Mouse (Mus musculus): Measurements from ENCODE around the gene Nmi. TPM values are rescaled to one million over a fixed set of nuclear protein-coding genes. Genes with fewer than 3 reads are reported as not detected.

Gene Nmi
- polyA plus RNA-seq, 1 experiment from 2014 or later = 19.3 TPM

DNA sequence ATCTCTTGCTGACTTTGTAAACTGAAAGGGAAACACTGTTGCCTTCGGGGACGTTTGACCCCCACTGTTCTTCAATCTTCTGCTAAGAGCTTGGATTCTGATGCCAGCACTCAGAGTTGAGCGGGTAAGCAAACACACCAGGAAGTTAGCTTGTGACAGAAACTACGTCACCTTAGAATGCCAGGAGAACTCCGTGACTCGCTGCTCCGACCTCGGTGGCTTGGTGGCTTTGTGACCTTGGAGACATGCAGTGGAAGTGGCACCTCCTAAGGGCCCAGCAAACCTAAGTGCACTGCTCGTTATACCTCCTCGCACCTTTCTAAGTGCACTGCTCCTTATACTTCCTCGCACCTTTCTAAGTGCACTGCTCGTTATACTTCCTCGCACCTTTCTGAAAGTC, 9.0 kb upstream of the Nmi start:
- no peak overlapping the region for H3K4me3 ChIP-seq (replicated peaks)
- no peaks in the 10 kb centered on the region for H3K27me3 ChIP-seq (replicated peaks)
- ATAC-seq (ENCODE audit: insufficient read depth, low FRiP score, low read depth) = no peak
- 67% methylated on average over 13 of the region's 13 CpGs for WGBS
- no peaks in the 10 kb centered on the region for H3K4me1 ChIP-seq
- no peaks in the 10 kb centered on the region for H3K9me3 ChIP-seq
- peak overlapping the region; percentile 37 for H3K4me2 ChIP-seq
- H3K27ac ChIP-seq = no peak overlapping the region
- H3K36me3 ChIP-seq = no peaks in the 10 kb centered on the region
- no peak overlapping the region for H3K9ac ChIP-seq

DNA sequence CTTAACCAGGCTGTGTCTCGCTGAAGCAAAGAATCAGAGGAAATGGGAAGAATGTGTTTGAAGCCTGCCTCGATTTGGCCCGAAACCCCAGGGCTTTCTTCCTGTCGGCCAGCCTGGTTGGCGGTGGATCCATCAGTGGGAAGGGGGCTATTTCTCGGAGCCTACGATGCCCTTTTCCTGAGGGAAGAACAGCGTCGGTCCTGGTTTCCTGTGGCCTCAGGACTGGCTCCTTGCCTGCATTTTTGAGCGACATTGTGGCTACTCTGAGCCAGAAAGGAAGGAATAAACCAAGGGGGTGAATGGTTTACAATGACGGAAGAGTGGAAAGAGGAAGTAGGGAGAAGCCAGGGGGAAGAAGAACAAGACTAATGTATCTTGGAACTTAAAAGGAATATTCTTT, 8.3 kb upstream of the Nmi start:
- no peaks in the 10 kb centered on the region for H3K36me3 ChIP-seq
- no peak overlapping the region for H3K4me3 ChIP-seq (replicated peaks)
- H3K9me3 ChIP-seq = no peaks in the 10 kb centered on the region
- ATAC-seq (ENCODE audit: insufficient read depth, low FRiP score, low read depth) = no peak
- H3K4me1 ChIP-seq = no peaks in the 10 kb centered on the region
- H3K27ac ChIP-seq = peak overlapping the region; percentile 6; the same call in 1 of the 2 replicates
- H3K9ac ChIP-seq = no peak overlapping the region
- no peaks in the 10 kb centered on the region for H3K27me3 ChIP-seq (replicated peaks)
- 45% methylated on average over 11 of the region's 11 CpGs for WGBS
- H3K4me2 ChIP-seq = peak overlapping the region; percentile 37

- peak; percentile 86 for ATAC-seq (ENCODE audit: insufficient read depth, low FRiP score, low read depth)
- H3K9me3 ChIP-seq = no peaks in the 10 kb centered on the region
- peak overlapping the region; percentile 91 for H3K27ac ChIP-seq
- peaks cover 3% of the 10 kb centered on the region; the same call in 1 of the 2 replicates for H3K4me1 ChIP-seq
- 2% methylated on average over 40 of the region's 40 CpGs for WGBS
- H3K4me2 ChIP-seq = peak overlapping the region; percentile 64
- no peaks in the 10 kb centered on the region for H3K27me3 ChIP-seq (replicated peaks)
- no peaks in the 10 kb centered on the region for H3K36me3 ChIP-seq
- H3K9ac ChIP-seq = peak overlapping the region; percentile 54
- H3K4me3 ChIP-seq (replicated peaks) = peak overlapping the region; percentile 77
Measured at GRCm38 (mm10) chr2:51972641-51973409, 469 bp downstream of the Nmi start.

GRCm38 (mm10) chr2:51972142-51972541, 1.2 kb downstream of the Nmi start:
- Histone ChIP-seq H3K4me3 (replicated peaks) (peak overlapping the region; percentile 77), H3K4me1 (peaks cover 3% of the 10 kb centered on the region; the same call in 1 of the 2 replicates), H3K9me3 (no peaks in the 10 kb centered on the region), H3K27me3 (replicated peaks) (no peaks in the 10 kb centered on the region), H3K4me2 (peak overlapping the region; percentile 64), H3K9ac (no peak overlapping the region), H3K27ac (peak overlapping the region; percentile 91; the same call in 1 of the 2 replicates), H3K36me3 (no peaks in the 10 kb centered on the region)
- ATAC-seq (ENCODE audit: insufficient read depth, low FRiP score, low read depth) = peak; percentile 59
- WGBS = 52% methylated on average over 5 of the region's 5 CpGs

GRCm38 (mm10) chr2:51970897-51971296, 2.4 kb downstream of the Nmi start:
- 94% methylated on average over 4 of the region's 4 CpGs for WGBS
- H3K27ac ChIP-seq = no peak overlapping the region
- no peaks in the 10 kb centered on the region for H3K36me3 ChIP-seq
- no peak overlapping the region for H3K9ac ChIP-seq
- no peak for ATAC-seq (ENCODE audit: insufficient read depth, low FRiP score, low read depth)
- H3K9me3 ChIP-seq = no peaks in the 10 kb centered on the region
- H3K4me1 ChIP-seq = peaks cover 3% of the 10 kb centered on the region; the same call in 1 of the 2 replicates
- no peaks in the 10 kb centered on the region for H3K27me3 ChIP-seq (replicated peaks)
- no peak overlapping the region for H3K4me3 ChIP-seq (replicated peaks)
- no peak overlapping the region for H3K4me2 ChIP-seq

- Histone ChIP-seq H3K4me1 (no peaks in the 10 kb centered on the region), H3K36me3 (no peaks in the 10 kb centered on the region), H3K27me3 (replicated peaks) (no peaks in the 10 kb centered on the region), H3K9ac (no peak overlapping the region), H3K4me3 (replicated peaks) (no peak overlapping the region), H3K27ac (no peak overlapping the region), H3K4me2 (no peak overlapping the region), H3K9me3 (no peaks in the 10 kb centered on the region)
- 68% methylated on average over 3 of the region's 3 CpGs for WGBS
- no peak for ATAC-seq (ENCODE audit: insufficient read depth, low FRiP score, low read depth)
Measured at GRCm38 (mm10) chr2:51967288-51967687, 6.0 kb downstream of the Nmi start.

DNA sequence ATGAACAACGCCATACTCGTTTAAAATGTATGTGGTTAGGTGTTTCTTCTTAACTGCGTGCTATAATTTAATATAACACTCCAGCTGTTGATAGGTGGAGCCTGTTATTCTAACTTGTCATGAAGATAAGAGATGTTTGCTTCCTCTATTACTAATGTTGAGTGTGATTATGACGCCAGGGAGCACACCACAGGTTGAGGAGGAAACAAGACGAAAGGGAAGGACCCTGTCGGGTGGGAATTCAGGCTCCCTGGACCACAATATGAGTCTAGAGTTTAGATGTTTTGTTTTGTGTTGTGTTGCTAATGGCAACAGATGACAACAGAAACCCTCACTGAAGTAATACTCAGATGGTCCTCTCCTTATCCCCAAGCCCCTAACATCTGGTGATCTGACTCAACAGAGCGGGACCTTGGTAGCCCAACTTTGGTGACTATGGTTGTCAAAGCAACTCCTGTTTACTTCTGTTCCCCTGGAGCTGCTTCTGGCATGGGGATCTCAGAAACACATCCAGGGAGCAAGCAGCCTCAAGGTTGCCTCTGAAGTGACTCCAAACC, 19.6 kb downstream of the Nmi start:
- H3K27me3 ChIP-seq (replicated peaks) = no peaks in the 10 kb centered on the region
- H3K9ac ChIP-seq = no peak overlapping the region
- no peaks in the 10 kb centered on the region for H3K36me3 ChIP-seq
- H3K4me3 ChIP-seq (replicated peaks) = no peak overlapping the region
- H3K4me2 ChIP-seq = no peak overlapping the region
- H3K9me3 ChIP-seq = no peaks in the 10 kb centered on the region
- H3K4me1 ChIP-seq = no peaks in the 10 kb centered on the region
- no peak overlapping the region for H3K27ac ChIP-seq
- WGBS = 78% methylated on average over 7 of the region's 7 CpGs
- no peak for ATAC-seq (ENCODE audit: insufficient read depth, low FRiP score, low read depth)

DNA sequence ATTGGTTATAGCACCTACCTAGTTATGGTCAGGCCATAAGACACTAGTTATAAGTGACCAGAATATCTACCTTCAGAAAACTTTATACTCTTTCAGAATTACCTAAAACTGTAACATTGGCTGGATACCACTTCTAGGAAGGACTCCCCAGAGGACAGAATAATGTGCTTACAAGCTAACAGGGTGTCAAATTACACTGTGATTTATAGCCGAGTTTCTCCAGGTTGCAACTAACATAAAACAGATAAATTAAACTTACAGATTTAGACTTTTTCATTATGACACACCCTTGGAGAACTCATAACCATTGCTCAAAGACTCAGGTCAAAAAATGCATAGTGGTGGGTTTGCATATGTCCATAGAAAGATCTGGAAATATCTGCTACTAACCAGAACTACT, 22.4 kb downstream of the Nmi start:
- no peak overlapping the region for H3K4me3 ChIP-seq (replicated peaks)
- H3K4me2 ChIP-seq = no peak overlapping the region
- no peak overlapping the region for H3K27ac ChIP-seq
- no peaks in the 10 kb centered on the region for H3K36me3 ChIP-seq
- H3K9ac ChIP-seq = no peak overlapping the region
- no peaks in the 10 kb centered on the region for H3K9me3 ChIP-seq
- H3K27me3 ChIP-seq (replicated peaks) = no peaks in the 10 kb centered on the region
- no peaks in the 10 kb centered on the region for H3K4me1 ChIP-seq
- no peak for ATAC-seq (ENCODE audit: insufficient read depth, low FRiP score, low read depth)
- 39% methylated on average over 1 of the region's 1 CpGs for WGBS

DNA sequence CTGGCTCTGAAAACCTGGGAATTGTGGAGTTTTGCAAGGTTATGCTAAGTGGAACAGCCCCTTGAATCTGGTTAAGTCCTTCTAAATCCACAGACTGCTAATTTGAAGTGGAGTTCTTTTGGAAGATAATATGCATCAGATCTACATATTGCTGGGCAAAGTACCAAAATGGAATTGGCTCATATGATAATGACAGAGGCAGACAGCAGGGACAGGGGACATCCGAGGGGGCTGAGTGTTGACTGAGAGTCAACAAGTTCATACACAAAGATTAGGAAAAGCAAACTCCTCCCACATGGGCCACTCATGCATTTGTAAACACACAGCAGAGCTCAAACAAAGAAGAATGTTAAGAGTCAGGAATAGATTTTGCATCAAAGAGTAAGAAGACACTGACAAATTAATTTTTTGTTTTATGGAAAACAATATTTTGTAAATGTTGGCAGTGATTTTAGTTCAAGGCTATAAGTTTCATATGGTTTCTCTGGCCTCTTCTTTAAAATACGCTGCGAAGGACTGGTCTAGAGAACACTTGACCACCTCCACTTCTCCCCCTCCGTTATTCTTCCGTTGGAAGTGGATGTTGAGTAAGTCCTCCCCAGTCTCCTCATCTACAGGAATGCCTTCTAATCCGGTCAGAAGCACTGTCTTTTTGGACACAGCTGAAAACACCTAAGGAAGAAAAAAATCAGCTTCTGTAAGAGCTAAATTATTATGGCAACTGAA, 25.0 kb downstream of the Nmi start:
- no peak for ATAC-seq (ENCODE audit: insufficient read depth, low FRiP score, low read depth)
- 59% methylated on average over 6 of the region's 6 CpGs for WGBS

DNA sequence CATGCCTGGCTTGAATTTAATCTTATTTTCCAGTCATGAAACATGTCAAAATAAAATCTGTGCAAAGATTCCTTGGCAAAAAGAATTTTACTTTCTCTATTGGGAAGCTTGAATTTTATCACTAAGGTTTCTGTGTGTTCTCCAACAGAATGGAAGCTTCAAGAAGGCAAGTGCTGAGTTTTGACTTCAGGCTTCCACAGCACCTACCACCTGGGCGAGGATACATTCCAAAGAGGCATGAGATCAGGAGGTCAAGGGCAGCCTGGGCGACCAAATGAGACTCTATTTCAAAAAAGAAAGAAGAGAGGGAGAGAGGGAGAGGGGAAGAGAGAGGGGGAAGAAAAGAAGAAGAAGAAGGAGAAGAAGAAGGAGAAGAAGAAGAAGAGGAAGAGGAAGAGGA, 27.5 kb downstream of the Nmi start:
- no peak for ATAC-seq (ENCODE audit: insufficient read depth, low FRiP score, low read depth)
- Histone ChIP-seq H3K9ac (no peak overlapping the region), H3K27ac (no peak overlapping the region), H3K4me3 (replicated peaks) (no peak overlapping the region), H3K36me3 (no peaks in the 10 kb centered on the region), H3K4me2 (no peak overlapping the region), H3K9me3 (no peaks in the 10 kb centered on the region), H3K4me1 (no peaks in the 10 kb centered on the region), H3K27me3 (replicated peaks) (no peaks in the 10 kb centered on the region)
- 65% methylated on average over 2 of the region's 2 CpGs for WGBS

More for the DNA sequence above, 25.0 kb downstream of the Nmi start:
- H3K27me3 ChIP-seq (replicated peaks) = no peaks in the 10 kb centered on the region
- no peaks in the 10 kb centered on the region for H3K36me3 ChIP-seq
- H3K4me3 ChIP-seq (replicated peaks) = no peak overlapping the region
- no peak overlapping the region for H3K4me2 ChIP-seq
- H3K9me3 ChIP-seq = no peaks in the 10 kb centered on the region
- H3K27ac ChIP-seq = no peak overlapping the region
- no peaks in the 10 kb centered on the region for H3K4me1 ChIP-seq
- no peak overlapping the region for H3K9ac ChIP-seq

DNA sequence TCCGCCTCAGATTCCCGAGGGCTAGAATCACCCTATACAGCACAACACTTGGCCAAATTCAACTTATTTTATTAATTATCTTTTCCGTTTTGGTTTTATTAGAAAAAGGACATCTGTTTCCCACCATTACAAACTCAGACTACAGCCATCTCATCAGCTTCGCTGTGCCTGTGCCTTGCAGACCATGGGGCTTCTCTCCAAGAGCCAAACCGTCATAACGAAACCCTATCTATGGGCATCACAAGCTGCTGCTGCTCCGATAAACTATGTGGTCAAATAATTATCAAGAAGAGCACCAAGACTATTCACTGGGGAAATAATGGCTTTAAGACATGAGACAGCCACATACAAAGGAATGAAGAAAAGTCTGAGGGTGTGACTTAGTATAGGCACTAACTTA, 31.5 kb downstream of the Nmi start:
- no peaks in the 10 kb centered on the region for H3K27me3 ChIP-seq (replicated peaks)
- no peak overlapping the region for H3K9ac ChIP-seq
- no peak overlapping the region for H3K4me2 ChIP-seq
- no peaks in the 10 kb centered on the region for H3K9me3 ChIP-seq
- no peaks in the 10 kb centered on the region for H3K36me3 ChIP-seq
- H3K27ac ChIP-seq = no peak overlapping the region
- ATAC-seq (ENCODE audit: insufficient read depth, low FRiP score, low read depth) = no peak
- WGBS = 78% methylated on average over 7 of the region's 7 CpGs
- no peak overlapping the region for H3K4me3 ChIP-seq (replicated peaks)
- no peaks in the 10 kb centered on the region for H3K4me1 ChIP-seq

DNA sequence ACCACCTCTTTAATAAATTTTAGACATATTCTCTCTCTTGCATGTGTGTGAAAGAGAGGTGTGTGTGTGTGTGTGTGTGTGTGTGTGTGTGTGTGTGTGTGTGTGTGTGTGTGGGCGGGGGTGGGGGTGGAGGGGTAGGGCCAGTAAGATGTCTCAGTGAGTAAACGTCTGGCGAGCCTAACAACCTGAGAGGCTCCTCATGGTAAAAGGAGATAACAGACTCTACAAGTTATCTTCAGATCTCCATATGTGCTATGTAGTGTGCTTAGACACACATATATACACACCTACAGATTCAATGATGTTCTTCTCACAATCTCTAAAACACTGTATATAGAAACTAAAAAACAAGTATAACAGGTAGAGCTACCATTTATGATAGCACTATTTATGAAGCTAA, 34.5 kb downstream of the Nmi start:
- Histone ChIP-seq H3K9ac (no peak overlapping the region), H3K36me3 (no peaks in the 10 kb centered on the region), H3K9me3 (no peaks in the 10 kb centered on the region), H3K27ac (no peak overlapping the region), H3K4me1 (no peaks in the 10 kb centered on the region), H3K4me3 (replicated peaks) (no peak overlapping the region), H3K4me2 (no peak overlapping the region), H3K27me3 (replicated peaks) (no peaks in the 10 kb centered on the region)
- peak; percentile 66; the same call in 1 of the 2 replicates for ATAC-seq (ENCODE audit: insufficient read depth, low FRiP score, low read depth)
- 61% methylated on average over 3 of the region's 3 CpGs for WGBS

All from stomach, embryonic 15.5 days (tissue).